Mouse (Mus musculus) MEL (cell line): ENCODE results near the gene Fat3. TPM values are rescaled to one million over a fixed set of nuclear protein-coding genes. Genes with fewer than 3 reads are reported as not detected.

ENCODE experiments used
- DNase-seq: peaks from one replicate; pipeline ENCODE4 v3.0.0; 2011; ENCODE audit warnings: low read depth, low spot score
- H3K27ac ChIP-seq: 2 replicates; pipeline ENCODE4 v1.5.1; 2012; ENCODE audit warnings: low read depth, mild to moderate bottlenecking, control low read depth, low read length, moderate library complexity; ENCODE audit not compliant: control insufficient read depth
- H3K27me3 ChIP-seq, 2 experiments: fragments of 150-350 bp in 1 of 2; sonication (generic) in 1 of 2; 2 replicates each; pipeline ENCODE4 v1.6.1; 2012; ENCODE audit warnings: low read length in 2 of 2, mild to moderate bottlenecking in 2 of 2, improper control_type of control experiment in 1 of 2, moderate library complexity in 1 of 2; ENCODE audit not compliant: insufficient read depth in 2 of 2, control insufficient read depth in 1 of 2
- H3K36me3 ChIP-seq, 2 experiments: 2 replicates each; pipeline ENCODE4 v1.6.1; 2012 to 2014; ENCODE audit warnings: low read length in 2 of 2, improper control_type of control experiment in 1 of 2, inconsistent platforms in 1 of 2, mild to moderate bottlenecking in 1 of 2; ENCODE audit not compliant: insufficient read depth in 2 of 2, control insufficient read depth in 1 of 2
- H3K4me1 ChIP-seq, 2 experiments: fragments of 150-350 bp in 1 of 2; sonication (generic) in 1 of 2; 2 replicates each; pipeline ENCODE4 v1.6.1; 2012; ENCODE audit warnings: low read length in 2 of 2, improper control_type of control experiment in 1 of 2, mild to moderate bottlenecking in 1 of 2; ENCODE audit not compliant: insufficient read depth in 2 of 2, control insufficient read depth in 1 of 2
- H3K4me3 ChIP-seq, 2 experiments: fragments of 150-350 bp in 1 of 2; sonication (generic) in 1 of 2; 2 replicates each; pipeline ENCODE4 v1.5.1; 2012; ENCODE audit warnings: low read depth in 2 of 2, low read length in 2 of 2, mild to moderate bottlenecking in 2 of 2, moderate library complexity in 2 of 2, control low read depth in 1 of 2, improper control_type of control experiment in 1 of 2; ENCODE audit not compliant: control insufficient read depth in 1 of 2, insufficient read depth in 1 of 2
- H3K79me2 ChIP-seq: 2 replicates; pipeline ENCODE4 v1.6.1; 2012; ENCODE audit warnings: mild to moderate bottlenecking, low read length, moderate library complexity; ENCODE audit not compliant: control insufficient read depth, poor library complexity, insufficient read depth
- H3K9ac ChIP-seq: 2 replicates; pipeline ENCODE4 v1.6.1; 2012; ENCODE audit warnings: low read depth, mild to moderate bottlenecking, control low read depth, low read length, moderate library complexity; ENCODE audit not compliant: control insufficient read depth, poor library complexity, severe bottlenecking
- H3K9me3 ChIP-seq: fragments of 150-350 bp; sonication (generic); replicated peaks from 2 replicates; pipeline ENCODE4 v1.6.1; 2012; ENCODE audit warnings: mild to moderate bottlenecking, low read length, improper control_type of control experiment, moderate library complexity; ENCODE audit not compliant: insufficient read depth
- BHLHE40 ChIP-seq: IDR thresholded peaks from 2 replicates; pipeline ENCODE4 v1.6.1; 2012; ENCODE audit warnings: low read depth, mild to moderate bottlenecking, inconsistent platforms, low read length, improper control_type of control experiment, borderline replicate concordance
- CHD1 ChIP-seq: IDR thresholded peaks from 2 replicates; pipeline ENCODE4 v1.6.1; 2012; ENCODE audit warnings: low read depth, mild to moderate bottlenecking, inconsistent platforms, low read length, improper control_type of control experiment
- ETS1 ChIP-seq: IDR thresholded peaks from 2 replicates; pipeline ENCODE4 v1.6.1; 2012; ENCODE audit warnings: low read depth, mild to moderate bottlenecking, inconsistent platforms, low read length, improper control_type of control experiment, moderate library complexity
- GABPA ChIP-seq: IDR thresholded peaks from 2 replicates; pipeline ENCODE4 v1.6.1; 2012; ENCODE audit warnings: low read depth, mild to moderate bottlenecking, inconsistent platforms, low read length, improper control_type of control experiment, moderate library complexity
- GATA1 ChIP-seq: IDR thresholded peaks from 2 replicates; pipeline ENCODE4 v1.6.1; 2011; ENCODE audit warnings: low read depth, low read length, improper control_type of control experiment
- JUND ChIP-seq: IDR thresholded peaks from 2 replicates; pipeline ENCODE4 v1.6.1; 2011; ENCODE audit warnings: low read depth, mild to moderate bottlenecking, improper control_type of control experiment, low read length
- KAT2A ChIP-seq: conservative IDR thresholded peaks from 2 replicates; pipeline ENCODE4 v1.6.1; 2012; ENCODE audit warnings: low read depth, low read length, improper control_type of control experiment, inconsistent platforms
- MAFK ChIP-seq: IDR thresholded peaks from 2 replicates; pipeline ENCODE4 v1.6.1; 2011; ENCODE audit warnings: low read depth, mild to moderate bottlenecking, low read length, improper control_type of control experiment, borderline replicate concordance
- MAX ChIP-seq: IDR thresholded peaks from 2 replicates; pipeline ENCODE4 v1.6.1; 2011; ENCODE audit warnings: low read length, improper control_type of control experiment
- MAZ ChIP-seq: IDR thresholded peaks from 2 replicates; pipeline ENCODE4 v1.6.1; 2012; ENCODE audit warnings: low read depth, mild to moderate bottlenecking, inconsistent platforms, low read length, improper control_type of control experiment
- MYB ChIP-seq: IDR thresholded peaks from 2 replicates; pipeline ENCODE4 v1.6.1; 2011; ENCODE audit warnings: mild to moderate bottlenecking, low read depth, low read length, improper control_type of control experiment
- POLR2A ChIP-seq, 2 experiments: IDR thresholded peaks; 2 replicates each; pipeline ENCODE4 v1.6.1; 2011 to 2012; ENCODE audit warnings: low read length in 2 of 2, mild to moderate bottlenecking in 2 of 2, control low read depth in 1 of 2, improper control_type of control experiment in 1 of 2, low read depth in 1 of 2, moderate library complexity in 1 of 2; ENCODE audit not compliant: control insufficient read depth in 1 of 2, insufficient read depth in 1 of 2, poor library complexity in 1 of 2
- POLR2AphosphoS5 ChIP-seq: IDR thresholded peaks from 2 replicates; pipeline ENCODE4 v1.6.1; 2012; ENCODE audit warnings: low read depth, borderline replicate concordance, mild to moderate bottlenecking, inconsistent platforms, low read length, moderate library complexity, mixed read lengths
- RAD21 ChIP-seq: IDR thresholded peaks from 2 replicates; pipeline ENCODE4 v1.6.1; 2011; ENCODE audit warnings: mild to moderate bottlenecking, low read depth, low read length, improper control_type of control experiment
- RCOR1 ChIP-seq: IDR thresholded peaks from 2 replicates; pipeline ENCODE4 v1.6.1; 2012; ENCODE audit warnings: low read depth, mild to moderate bottlenecking, inconsistent platforms, low read length, improper control_type of control experiment
- SIN3A ChIP-seq: IDR thresholded peaks from 2 replicates; pipeline ENCODE4 v1.6.1; 2012; ENCODE audit warnings: low read length, improper control_type of control experiment, inconsistent platforms
- ZKSCAN1 ChIP-seq: IDR thresholded peaks from 2 replicates; pipeline ENCODE4 v1.6.1; 2012; ENCODE audit warnings: low read depth, mild to moderate bottlenecking, inconsistent platforms, low read length, improper control_type of control experiment, moderate library complexity
- ZMIZ1 ChIP-seq: IDR thresholded peaks from 2 replicates; pipeline ENCODE4 v1.6.1; 2012; ENCODE audit warnings: low read depth, mild to moderate bottlenecking, inconsistent platforms, low read length, improper control_type of control experiment, moderate library complexity
- ZNF384 ChIP-seq: IDR thresholded peaks from 2 replicates; pipeline ENCODE4 v1.6.1; 2012; ENCODE audit warnings: low read depth, mild to moderate bottlenecking, inconsistent platforms, low read length, improper control_type of control experiment
- polyA plus RNA-seq, 2 experiments: library from polyadenylated mRNA; stranded (reverse) in 1 of 2; unstranded in 1 of 2; fragments of >175 nt in 1 of 2; fragments of >200 nt in 1 of 2; gene quantifications; 2 replicates each; pipeline versions ENCODE4 v1.2.1 to v1.2.4; 2012; ENCODE audit warnings: low replicate concordance in 2 of 2, low read depth in 1 of 2; ENCODE audit not compliant: insufficient read length in 2 of 2, insufficient read depth in 1 of 2, missing spikeins in 1 of 2
- total RNA-seq: library from RNA; depleted of rRNA; stranded (reverse); fragments of 300-350 nt; gene quantifications from 2 replicates; pipeline ENCODE4 v1.2.3, GENCODE M21; 2012

Gene Fat3
- total and polyA plus RNA-seq, 3 experiments: 1.5 to 1.8 TPM; not detected in 1

DNA sequence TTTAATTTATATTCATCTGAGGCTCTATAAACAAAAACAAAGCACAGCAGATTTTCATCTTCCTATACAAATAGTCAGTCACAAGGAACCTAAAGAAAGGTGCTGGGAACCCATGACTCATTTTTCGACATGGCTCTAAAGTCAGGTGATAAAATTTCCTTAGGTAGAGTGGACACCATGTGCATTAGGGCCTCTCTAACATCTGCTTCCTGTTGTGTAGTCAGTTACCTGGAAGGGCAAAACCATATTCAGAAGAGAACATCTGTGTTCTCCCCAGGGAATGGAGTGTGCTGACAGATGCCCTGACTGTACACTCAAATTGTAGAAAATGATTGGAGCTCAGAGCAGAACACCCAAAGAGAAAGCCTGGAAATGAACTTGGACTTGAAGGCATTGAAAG, 14.9 kb downstream of the Fat3 start:
- no peaks in the 10 kb centered on the region for H3K36me3 ChIP-seq
- no peak overlapping the region for H3K27ac ChIP-seq
- no peaks in the 10 kb centered on the region for H3K9me3 ChIP-seq
- no peak overlapping the region for H3K9ac ChIP-seq
- no peaks in the 10 kb centered on the region for H3K4me1 ChIP-seq
- H3K4me3 ChIP-seq: no peak overlapping the region
- H3K27me3 ChIP-seq: no peaks in the 10 kb centered on the region
- H3K79me2 ChIP-seq: no peaks in the 10 kb centered on the region
- DNase-seq: no peak
- TF ChIP-seq MAFK (no peak), BHLHE40 (no peak), POLR2AphosphoS5 (no peak), RAD21 (no peak), ZKSCAN1 (no peak), RCOR1 (no peak), ETS1 (no peak), MYB (no peak)

DNA sequence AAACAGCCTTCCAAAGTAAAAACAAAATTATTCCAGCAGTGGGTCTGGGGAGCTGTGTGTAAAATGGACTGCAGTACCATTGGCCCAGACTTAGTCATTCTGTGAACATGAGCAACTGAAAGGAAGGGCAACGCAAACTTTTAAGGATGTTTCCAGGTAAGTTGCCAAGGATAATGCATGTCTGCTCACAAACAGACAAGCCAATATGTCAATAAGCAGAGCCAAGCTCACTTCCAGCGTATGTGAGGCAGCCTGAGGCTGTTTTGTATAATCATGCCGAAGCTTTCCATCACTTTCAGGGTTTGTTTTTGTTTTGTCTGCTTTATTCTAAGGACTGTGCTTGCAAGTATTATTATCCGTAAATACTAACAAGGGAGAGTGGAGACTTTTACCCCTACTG, 15.9 kb downstream of the Fat3 start:
- H3K79me2 ChIP-seq: no peaks in the 10 kb centered on the region
- no peak overlapping the region for H3K27ac ChIP-seq
- TF ChIP-seq POLR2A (IDR thresholded peaks at IDR 0.05; ENCODE audit: control insufficient read depth in 1 of 2, insufficient read depth in 1 of 2, low read depth in 1 of 2, low read length in 2 of 2, poor library complexity in 1 of 2) (no peak), MAX (no peak), MAZ (no peak), GABPA (no peak), ZNF384 (no peak), ZMIZ1 (no peak), SIN3A (no peak), JUND (no peak), GATA1 (no peak), CHD1 (no peak), KAT2A (no peak)
- no peaks in the 10 kb centered on the region for H3K9me3 ChIP-seq
- H3K4me1 ChIP-seq: no peaks in the 10 kb centered on the region
- H3K27me3 ChIP-seq: no peaks in the 10 kb centered on the region
- H3K4me3 ChIP-seq: no peak overlapping the region
- no peaks in the 10 kb centered on the region for H3K36me3 ChIP-seq
- no peak for DNase-seq
- H3K9ac ChIP-seq: no peak overlapping the region
